Mouse (Mus musculus) ES-Bruce4 (cell line): ENCODE results near the gene Epc2.

ENCODE experiments used
- CTCF ChIP-seq: IDR thresholded peaks from one replicate; pipeline ENCODE4 v1.8.1; 2011; ENCODE audit warnings: low read depth, low read length
- POLR2A ChIP-seq: IDR thresholded peaks from one replicate; pipeline ENCODE4 v1.8.1; 2011; ENCODE audit warnings: low read length; ENCODE audit not compliant: insufficient read depth

GRCm38 (mm10) chr2:49467038-49467437 lies 15.8 kb downstream of the Epc2 start:
- TF ChIP-seq CTCF: no peak
- no peak for TF ChIP-seq POLR2A
